ENCODE assay signal across 15 mouse cellular contexts in genomic region chr17:46521963-46522668, GRCm38 (mm10). TPM values are rescaled to one million over a fixed set of nuclear protein-coding genes. Genes with fewer than 3 reads are reported as not detected.
DNase-seq lines count a peak whose midpoint lies in the region; ATAC-seq and TF ChIP-seq lines count a peak whose summit lies in the region.
"Had no signal": no experiment of that assay in that cellular context is flagged by ENCODE, and none has a peak within 500 bp of the region (broad histone marks: within the 10 kb centered on the region; RNA-seq: fewer than 3 reads in every experiment).

No protein-coding gene starts in this region.

- in situ Hi-C loops in CH12.LX (cut with MboI; ENCODE audit: low pct_ligation_motif_present, low pct_unique_long_range_greater_than_20kb, low sequenced_read_pairs): no loop called here

- H3K9ac ChIP-seq in hindbrain, postnatal 0 days (replicated peaks; ENCODE audit: low read length): no peak overlapping the region
- H3K9ac ChIP-seq in hindbrain, embryonic 12.5 days: no peak overlapping the region
- H3K9ac ChIP-seq in CH12.LX (ENCODE audit: insufficient read depth, low read depth) (no peak overlapping the region), ES-Bruce4 (ENCODE audit: low read depth, poor library complexity, severe bottlenecking) (no peak overlapping the region)
- H3K9ac ChIP-seq in lung, embryonic 14.5 days: no peak overlapping the region
- H3K9ac ChIP-seq: embryonic facial prominence, embryonic 15.5 days; hindbrain, embryonic 14.5 days; neural tube, embryonic 15.5 days had no signal

- dilution Hi-C loops in CH12.LX (cut with MboI; ENCODE audit: extremely low pct_ligation_motif_present, extremely low pct_unique_long_range_greater_than_20kb, low sequenced_read_pairs): no loop called here

- peak; percentile 35; the same call in 1 of the 2 replicates for ATAC-seq in hindbrain, postnatal 0 days
- ATAC-seq in hindbrain, embryonic 12.5 days (ENCODE audit: low FRiP score): no peak
- ATAC-seq in lung, embryonic 14.5 days (ENCODE audit: insufficient read depth): no peak
- ATAC-seq in megakaryocyte, adult 5-6 weeks (ENCODE audit: poor library complexity, severe bottlenecking): no peak

- H3K4me2 ChIP-seq in hindbrain, postnatal 0 days (ENCODE audit: low read depth, low read length): no peak overlapping the region
- H3K4me2 ChIP-seq in hindbrain, embryonic 12.5 days (replicated peaks): no peak overlapping the region
- no peak overlapping the region for H3K4me2 ChIP-seq in CH12.LX (ENCODE audit: insufficient read depth, low read depth, poor library complexity, severe bottlenecking)
- no peak overlapping the region for H3K4me2 ChIP-seq in lung, embryonic 14.5 days
- H3K4me2 ChIP-seq: embryonic facial prominence, embryonic 15.5 days; hindbrain, embryonic 14.5 days; neural tube, embryonic 15.5 days had no signal

- no peak overlapping the region for H3K4me3 ChIP-seq in hindbrain, postnatal 0 days (ENCODE audit: low read length)
- no peak overlapping the region for H3K4me3 ChIP-seq in hindbrain, embryonic 12.5 days
- H3K4me3 ChIP-seq in CH12.LX (replicated peaks in 1 of 3; ENCODE audit: low read depth in 2 of 3, low read length in 2 of 3, poor library complexity in 1 of 3): no peak overlapping the region
- H3K4me3 ChIP-seq in ES-Bruce4 (ENCODE audit: low read depth, low read length): no peak overlapping the region
- H3K4me3 ChIP-seq in lung, embryonic 14.5 days (ENCODE audit: low read depth, low read length): no peak overlapping the region
- H3K4me3 ChIP-seq: embryonic facial prominence, embryonic 15.5 days; neural tube, embryonic 15.5 days had no signal

- no peaks in the 10 kb centered on the region for H3K4me1 ChIP-seq in hindbrain, postnatal 0 days (ENCODE audit: insufficient read depth, low read length)
- H3K4me1 ChIP-seq in hindbrain, embryonic 12.5 days: no peaks in the 10 kb centered on the region
- 0 out of 4 replicates have a peak, but pooled peaks cover 0 to 4% of the 10 kb centered on the region in 2 experiments for H3K4me1 ChIP-seq in CH12.LX (ENCODE audit: control insufficient read depth in 1 of 2, insufficient read depth in 2 of 2)
- H3K4me1 ChIP-seq in ES-Bruce4 (ENCODE audit: control insufficient read depth, insufficient read depth, low read length): no peaks in the 10 kb centered on the region
- H3K4me1 ChIP-seq in lung, embryonic 14.5 days (ENCODE audit: insufficient read depth): no peaks in the 10 kb centered on the region
- H3K4me1 ChIP-seq: embryonic facial prominence, embryonic 15.5 days; neural tube, embryonic 15.5 days had no signal

- no peaks in the 10 kb centered on the region for H3K9me3 ChIP-seq in hindbrain, postnatal 0 days (ENCODE audit: low read length)
- H3K9me3 ChIP-seq in hindbrain, embryonic 12.5 days (replicated peaks): no peaks in the 10 kb centered on the region
- H3K9me3 ChIP-seq in CH12.LX (replicated peaks; ENCODE audit: low read length): no peaks in the 10 kb centered on the region
- no peaks in the 10 kb centered on the region for H3K9me3 ChIP-seq in ES-Bruce4 (replicated peaks; ENCODE audit: control insufficient read depth, insufficient read depth, low read length, poor library complexity, severe bottlenecking)
- no peaks in the 10 kb centered on the region for H3K9me3 ChIP-seq in lung, embryonic 14.5 days (ENCODE audit: low read depth, low read length)
- H3K9me3 ChIP-seq: embryonic facial prominence, embryonic 15.5 days; neural tube, embryonic 15.5 days had no signal

- no peaks in the 10 kb centered on the region for H3K79me2 ChIP-seq in CH12.LX (replicated peaks; ENCODE audit: control insufficient read depth, extremely low read depth, insufficient read depth, poor library complexity, severe bottlenecking)

- no peak overlapping the region for H3K27ac ChIP-seq in hindbrain, postnatal 0 days
- H3K27ac ChIP-seq in hindbrain, embryonic 12.5 days: no peak overlapping the region
- H3K27ac ChIP-seq in CH12.LX (ENCODE audit: insufficient read depth, low read depth) (no peak overlapping the region), ES-Bruce4 (ENCODE audit: insufficient read depth, low read length) (no peak overlapping the region)
- H3K27ac ChIP-seq in lung, embryonic 14.5 days (ENCODE audit: low read depth): no peak overlapping the region
- H3K27ac ChIP-seq: embryonic facial prominence, embryonic 15.5 days; hindbrain, embryonic 14.5 days; neural tube, embryonic 15.5 days had no signal

- DNase-seq in hindbrain, postnatal 0 days (ENCODE audit: low spot score): peak; percentile 30
- DNase-seq in CH12.LX (ENCODE audit: extremely low read depth): no peak
- peak; percentile 30 for DNase-seq in lung, embryonic 14.5 days
- no peak for DNase-seq in layer of hippocampus, adult 8-10 months (ENCODE audit: low spot score in 2 of 2)
- DNase-seq: adrenal gland, adult 2 months; gastrocnemius, postnatal 25 days; left cerebral cortex, postnatal 4 days; right cerebral cortex, postnatal 25 days had no signal

- H3K27me3 ChIP-seq in hindbrain, postnatal 0 days (ENCODE audit: insufficient read depth, low read length): no peaks in the 10 kb centered on the region
- peaks cover 33% of the 10 kb centered on the region for H3K27me3 ChIP-seq in hindbrain, embryonic 12.5 days
- H3K27me3 ChIP-seq in CH12.LX (replicated peaks) (peaks cover 6% of the 10 kb centered on the region), ES-Bruce4 (ENCODE audit: control insufficient read depth, insufficient read depth, low read length, poor library complexity, severe bottlenecking) (no peaks in the 10 kb centered on the region)
- no peaks in the 10 kb centered on the region for H3K27me3 ChIP-seq in lung, embryonic 14.5 days (ENCODE audit: insufficient read depth, low read length)

- peak; percentile 36; the same call in 1 of the 2 replicates for TF ChIP-seq CTCF in hindbrain, postnatal 0 days (IDR thresholded peaks at IDR 0.05; ENCODE audit: low read depth)
- TF ChIP-seq CTCF in CH12.LX (conservative IDR thresholded peaks at IDR 0.05 in 1 of 2, IDR thresholded peaks at IDR 0.05 in 1 of 2; ENCODE audit: low read depth in 2 of 2, low read length in 2 of 2) (peak in 1 of 2 experiments; percentile 36; a peak in 2 of 4 replicates), ES-Bruce4 (IDR thresholded peaks at IDR 0.05; ENCODE audit: low read depth, low read length) (peak; percentile 58)
- peak; percentile 42 for TF ChIP-seq CTCF in lung, embryonic 14.5 days (IDR thresholded peaks at IDR 0.05; ENCODE audit: low read depth)

- TF ChIP-seq EP300 in CH12.LX (IDR thresholded peaks at IDR 0.05; ENCODE audit: low read length) (no peak), ES-Bruce4 (IDR thresholded peaks at IDR 0.05; ENCODE audit: insufficient read depth, low read depth, low read length) (no peak)

- TF ChIP-seq POLR2A in CH12.LX (IDR thresholded peaks at IDR 0.05; ENCODE audit: low read depth, low read length) (no peak), ES-Bruce4 (IDR thresholded peaks at IDR 0.05; ENCODE audit: insufficient read depth, low read length) (no peak)

- peak; percentile 17 for TF ChIP-seq RAD21 in CH12.LX (IDR thresholded peaks at IDR 0.05; ENCODE audit: low read depth, low read length)

- H3K36me3 ChIP-seq in hindbrain, postnatal 0 days (ENCODE audit: insufficient read depth, low read length): peaks cover 19% of the 10 kb centered on the region
- H3K36me3 ChIP-seq in hindbrain, embryonic 12.5 days: peaks cover 18% of the 10 kb centered on the region; the same call in 1 of the 2 replicates
- H3K36me3 ChIP-seq in CH12.LX (replicated peaks in 1 of 2; ENCODE audit: control insufficient read depth in 1 of 2, insufficient read depth in 1 of 2, low read length in 1 of 2) (no peaks in the 10 kb centered on the region), ES-Bruce4 (ENCODE audit: control insufficient read depth, insufficient read depth, low read length, poor library complexity, severe bottlenecking) (no peaks in the 10 kb centered on the region)
- H3K36me3 ChIP-seq in lung, embryonic 14.5 days (ENCODE audit: insufficient read depth): no peaks in the 10 kb centered on the region

- 37% methylated on average over 24 of the region's 24 CpGs for WGBS in hindbrain, postnatal 0 days
- WGBS in hindbrain, embryonic 12.5 days: 33% methylated on average over 24 of the region's 24 CpGs
- WGBS in lung, embryonic 14.5 days: 42% methylated on average over 24 of the region's 24 CpGs

RNA-seq across cellular contexts. Expression of gene Cul9, which starts 24.1 kb away (rescaled TPM):
- total RNA-seq in hindbrain, postnatal 0 days (2014; rRNA removed): 55.3 and 58.2 TPM in 2 replicates
- polyA plus RNA-seq in hindbrain, postnatal 0 days (2015; fragmentation: Nextera tagmentation; extraction: Ambion mirVana): 12.2 and 14.4 TPM in 2 replicates
- 14.1 and 14.9 TPM in 2 replicates for polyA plus RNA-seq in hindbrain, embryonic 12.5 days (2016; fragmentation: Nextera tagmentation; extraction: Ambion mirVana)
- total RNA-seq in CH12.LX (2012; rRNA removed) (0.08 TPM in 2 replicates), CH12.LX (2014; rRNA removed) (0.05 TPM in 1 of 2 replicates, not detected in the other)
- polyA plus RNA-seq in CH12.LX (2012; ENCODE audit: insufficient read length, low read depth) (0.27 and 0.65 TPM in 2 replicates), ES-Bruce4 (2011; ENCODE audit: insufficient read depth, insufficient read length, low read depth, missing spikeins) (4.4 and 6.2 TPM in 2 replicates)
- 2.8 and 2.9 TPM in 2 replicates for polyA plus RNA-seq in lung, embryonic 14.5 days (2014; fragmentation: Nextera tagmentation; extraction: Ambion mirVana)
- total RNA-seq in megakaryocyte, adult 5-6 weeks (2015): 2.7 and 4.3 TPM in 2 replicates
- total RNA-seq in megakaryocyte, adult 5-6 weeks (2017): 1.7 and 4.4 TPM in 2 replicates
- 10 to 100 TPM; 57.2 to 81.6 (median 63.8) TPM for total RNA-seq in layer of hippocampus, adult 8-10 months (2022)

RNA-seq across cellular contexts. Expression of gene Dnph1, which starts 25.6 kb away (rescaled TPM):
- 8.9 and 9.9 TPM in 2 replicates for total RNA-seq in hindbrain, postnatal 0 days (2014; rRNA removed)
- 19.2 and 23.4 TPM in 2 replicates for polyA plus RNA-seq in hindbrain, postnatal 0 days (2015; fragmentation: Nextera tagmentation; extraction: Ambion mirVana)
- polyA plus RNA-seq in hindbrain, embryonic 12.5 days (2016; fragmentation: Nextera tagmentation; extraction: Ambion mirVana): 35.3 and 35.5 TPM in 2 replicates
- total RNA-seq in CH12.LX (2012; rRNA removed): 18.5 and 19.9 TPM in 2 replicates
- total RNA-seq in CH12.LX (2014; rRNA removed): 27.3 and 30.2 TPM in 2 replicates
- polyA plus RNA-seq in CH12.LX (2012; ENCODE audit: insufficient read length, low read depth): 27.2 and 28.4 TPM in 2 replicates
- 21.8 and 24.1 TPM in 2 replicates for polyA plus RNA-seq in ES-Bruce4 (2011; ENCODE audit: insufficient read depth, insufficient read length, low read depth, missing spikeins)
- polyA plus RNA-seq in lung, embryonic 14.5 days (2014; fragmentation: Nextera tagmentation; extraction: Ambion mirVana): 50.3 and 60.8 TPM in 2 replicates
- total RNA-seq in megakaryocyte, adult 5-6 weeks (2015): 10.1 and 10.4 TPM in 2 replicates
- total RNA-seq in megakaryocyte, adult 5-6 weeks (2017): 4.3 and 5.9 TPM in 2 replicates
- 1 to 10 TPM; 4.1 to 7.5 (median 6.0) TPM for total RNA-seq in layer of hippocampus, adult 8-10 months (2022)

RNA-seq across cellular contexts. Expression of gene Srf, which starts 33.9 kb away (rescaled TPM):
- total RNA-seq in hindbrain, postnatal 0 days (2014; rRNA removed): 67.0 and 67.3 TPM in 2 replicates
- 3.0 and 3.8 TPM in 2 replicates for polyA plus RNA-seq in hindbrain, postnatal 0 days (2015; fragmentation: Nextera tagmentation; extraction: Ambion mirVana)
- polyA plus RNA-seq in hindbrain, embryonic 12.5 days (2016; fragmentation: Nextera tagmentation; extraction: Ambion mirVana): 5.9 and 8.1 TPM in 2 replicates
- total RNA-seq in CH12.LX (2012; rRNA removed) (38.2 and 48.1 TPM in 2 replicates), CH12.LX (2014; rRNA removed) (40.8 and 54.5 TPM in 2 replicates)
- polyA plus RNA-seq in CH12.LX (2012; ENCODE audit: insufficient read length, low read depth) (60.1 and 81.6 TPM in 2 replicates), ES-Bruce4 (2011; ENCODE audit: insufficient read depth, insufficient read length, low read depth, missing spikeins) (40.5 and 42.0 TPM in 2 replicates)
- polyA plus RNA-seq in lung, embryonic 14.5 days (2014; fragmentation: Nextera tagmentation; extraction: Ambion mirVana): 11.4 and 15.1 TPM in 2 replicates
- 28.5 and 34.0 TPM in 2 replicates for total RNA-seq in megakaryocyte, adult 5-6 weeks (2015)
- 23.7 and 36.3 TPM in 2 replicates for total RNA-seq in megakaryocyte, adult 5-6 weeks (2017)
- total RNA-seq in layer of hippocampus, adult 8-10 months (2022): 10 to 100 TPM; 66.2 to 84.0 (median 73.5) TPM

RNA-seq across cellular contexts. Expression of gene Ttbk1, which starts 34.6 kb away (rescaled TPM):
- total RNA-seq in hindbrain, postnatal 0 days (2014; rRNA removed): 46.5 and 53.4 TPM in 2 replicates
- 6.3 and 6.5 TPM in 2 replicates for polyA plus RNA-seq in hindbrain, postnatal 0 days (2015; fragmentation: Nextera tagmentation; extraction: Ambion mirVana)
- 5.3 and 6.6 TPM in 2 replicates for polyA plus RNA-seq in hindbrain, embryonic 12.5 days (2016; fragmentation: Nextera tagmentation; extraction: Ambion mirVana)
- total RNA-seq in CH12.LX (2012; rRNA removed) (0.04 and 0.08 TPM in 2 replicates), CH12.LX (2014; rRNA removed) (not detected in 2 replicates)
- polyA plus RNA-seq in CH12.LX (2012; ENCODE audit: insufficient read length, low read depth) (not detected in 2 replicates), ES-Bruce4 (2011; ENCODE audit: insufficient read depth, insufficient read length, low read depth, missing spikeins) (0.90 and 1.3 TPM in 2 replicates)
- polyA plus RNA-seq in lung, embryonic 14.5 days (2014; fragmentation: Nextera tagmentation; extraction: Ambion mirVana): 0.05 and 0.11 TPM in 2 replicates
- total RNA-seq in megakaryocyte, adult 5-6 weeks (2015): not detected in 2 replicates
- 0.04 TPM in 1 of 2 replicates, not detected in the other for total RNA-seq in megakaryocyte, adult 5-6 weeks (2017)
- total RNA-seq in layer of hippocampus, adult 8-10 months (2022): 100 to 1,000 TPM; 101 to 124 (median 111) TPM
- total RNA-seq: MEL had no signal

Comparison
In these comparisons a context has a peak if more than half of its experiments do, and no peak if none do; other contexts are left out.
1. DNase-seq: peak in hindbrain, postnatal 0 days (single experiment) and lung, embryonic 14.5 days (single experiment); none in CH12.LX (single experiment) and layer of hippocampus, adult 8-10 months (0 of 2).